Mouse (Mus musculus) left cerebral cortex, postnatal 25 days (tissue): Measurements from ENCODE around the gene Hes2. TPM values are rescaled to one million over a fixed set of nuclear protein-coding genes. Genes with fewer than 3 reads are reported as not detected.

Experiments
- DNase-seq, 2 experiments: peaks; one replicate each; pipeline ENCODE4 v3.0.0; 2022; ENCODE audit warnings: low spot score in 2 of 2, mixed read lengths in 1 of 2
- intact Hi-C: fragments of 180-260 bp; cut with DNase I; formaldehyde crosslinking; loops from one replicate; pipeline ENCODE4 v1.15.1; 2025
- total RNA-seq, 2 experiments: library from RNA; stranded (reverse); gene quantifications; 2 replicates each; pipeline ENCODE4 v1.2.3; 2021

Hes2 gene
- total RNA-seq, 2 experiments from 2014 or later: not detected

DNA sequence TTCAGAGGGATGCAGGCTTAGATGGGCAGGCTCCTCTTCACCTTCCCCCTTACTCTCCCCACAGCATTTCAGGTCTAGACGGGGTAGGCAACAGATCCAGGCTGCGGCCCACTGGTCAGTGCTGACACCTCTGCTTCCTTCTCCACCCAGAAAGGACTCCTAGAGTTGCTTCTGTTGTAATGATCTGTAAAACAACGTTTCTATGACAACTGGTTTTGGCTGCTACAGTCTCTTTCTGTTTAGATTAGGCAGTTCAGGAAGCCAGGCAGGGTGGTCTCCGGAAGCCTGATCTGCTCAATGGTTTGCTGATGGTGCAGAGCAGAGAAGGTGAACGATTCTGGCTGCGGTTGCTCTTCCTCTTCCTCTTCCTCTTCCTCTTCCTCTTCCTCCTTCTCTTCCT lies 42.8 kb downstream of the Hes2 start:
- DNase-seq: no peak
- intact Hi-C loops: no loop called here

DNA sequence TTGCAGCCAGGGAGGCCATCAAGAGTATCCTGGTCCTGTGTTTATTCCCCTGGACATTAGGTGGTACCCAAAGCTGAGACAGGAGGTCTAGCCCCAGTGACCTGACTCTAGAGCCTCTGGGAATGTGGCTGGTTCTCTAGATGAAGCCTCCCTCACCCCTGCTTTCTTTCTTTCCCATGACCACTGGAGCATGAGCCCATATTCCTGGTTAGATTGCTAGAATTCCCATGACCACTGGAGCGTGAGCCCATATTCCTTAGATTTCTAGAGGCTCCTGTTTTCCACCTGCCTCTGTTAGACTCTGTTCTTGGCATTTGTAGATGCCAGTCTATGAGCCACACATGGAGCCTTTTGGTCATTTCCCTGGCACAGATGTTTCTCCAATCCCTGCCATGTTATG lies 43.8 kb downstream of the Hes2 start:
- intact Hi-C loops: no loop called here
- DNase-seq: no peak

DNA sequence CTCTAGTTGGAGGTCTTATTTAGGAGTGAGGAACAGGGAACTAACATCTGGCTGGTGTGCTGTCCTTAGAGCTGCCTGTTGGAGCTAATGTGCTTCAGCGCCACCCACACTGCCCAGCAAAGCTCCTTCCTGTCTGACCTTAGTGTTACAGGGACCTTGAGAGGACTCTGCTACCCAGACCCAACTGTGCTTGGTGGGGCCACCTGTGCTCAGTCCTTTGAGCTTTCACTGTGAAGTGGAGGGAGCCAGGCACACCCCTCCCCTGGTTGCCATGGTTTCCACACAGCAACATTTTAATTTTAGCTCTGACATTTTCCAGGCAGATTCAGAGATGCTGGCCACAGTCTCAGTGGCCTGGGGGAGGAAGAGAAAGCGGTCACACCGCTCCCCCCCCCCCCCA lies 44.2 kb downstream of the Hes2 start:
- peak; percentile 65 to 91 for DNase-seq
- intact Hi-C loops: no loop called here

DNA sequence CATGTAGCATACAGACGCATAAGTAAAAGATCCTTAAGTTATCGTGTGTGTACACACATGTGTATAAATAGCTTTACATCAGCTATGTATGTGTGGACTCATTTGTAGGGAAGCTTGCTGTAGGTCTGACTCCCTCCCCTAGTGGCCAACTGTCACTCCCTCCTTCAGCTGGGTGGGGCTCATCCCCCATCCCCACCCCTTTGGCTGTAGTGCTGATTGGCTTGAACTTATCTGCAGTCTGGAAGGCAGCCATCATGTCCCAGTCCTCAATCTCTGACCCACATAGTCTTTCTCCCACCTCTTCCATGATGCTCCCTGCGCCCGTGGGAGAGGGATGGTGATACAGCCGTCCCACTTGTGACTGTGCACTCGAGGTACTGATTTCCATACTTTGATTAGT lies 46.0 kb downstream of the Hes2 start:
- intact Hi-C loops: no loop called here

DNA sequence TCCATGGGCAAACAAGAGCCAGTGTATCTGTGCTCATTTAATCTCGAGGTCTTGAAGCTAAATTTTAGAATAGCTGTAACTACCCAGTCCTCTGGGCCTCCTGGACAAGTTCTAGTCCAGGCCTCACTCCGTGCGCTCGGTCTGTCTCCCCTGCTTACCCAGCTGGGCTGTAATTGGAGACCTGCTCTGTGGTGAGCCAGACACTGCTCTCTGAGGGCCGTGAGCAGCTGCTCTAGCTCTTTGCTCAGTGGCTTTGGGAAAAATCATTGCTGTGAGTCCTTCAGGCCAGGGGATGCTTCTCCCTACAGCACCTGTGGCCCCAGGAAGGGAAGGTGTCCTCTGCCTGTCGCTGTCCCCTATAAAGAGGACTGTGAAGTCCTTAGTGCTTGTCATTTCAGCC lies 47.5 kb downstream of the Hes2 start:
- intact Hi-C loops: no loop called here
- DNase-seq: no peak

More for the DNA sequence above, 46.0 kb downstream of the Hes2 start:
- no peak for DNase-seq

DNA sequence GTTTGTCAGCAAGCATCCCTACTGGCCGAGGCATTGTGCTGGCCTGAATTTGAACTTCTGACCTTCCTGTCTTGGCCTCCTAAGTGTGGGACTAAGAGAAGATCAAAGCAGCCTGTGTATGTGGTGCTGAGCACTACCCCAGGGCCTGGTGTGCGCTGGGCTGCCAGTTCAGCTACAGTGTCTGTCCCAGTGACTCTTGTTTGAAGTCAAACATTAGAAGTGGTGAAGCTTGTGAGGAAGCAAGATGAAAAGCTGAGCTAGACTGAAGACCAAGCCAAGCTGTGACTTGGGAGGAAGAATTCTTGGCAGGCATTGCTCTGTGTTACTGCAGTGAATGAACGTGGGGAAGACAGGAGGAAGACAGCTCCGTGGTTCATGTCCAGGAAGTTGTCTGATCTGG lies 51.0 kb downstream of the Hes2 start:
- intact Hi-C loops: no loop called here
- DNase-seq: no peak

Other genes with a start within 250 kb of the Hes2 start
- 10 to 100 TPM; 61.6 to 62.3 TPM for gene Dnajc11, start 225.2 kb upstream of the Hes2 start, total RNA-seq
- 10 to 100 TPM; 16.5 to 20.4 TPM for gene Thap3, start 169.9 kb upstream of the Hes2 start, total RNA-seq
- 10 to 100 TPM; 13.1 to 13.9 TPM for gene Phf13, start 162.6 kb upstream of the Hes2 start, total RNA-seq
- 10 to 100 TPM; 13.5 to 16.4 TPM for gene Klhl21, start 150.1 kb upstream of the Hes2 start, total RNA-seq
- 10 to 100 TPM; 13.6 to 15.5 TPM for gene Zbtb48, start 131.2 kb upstream of the Hes2 start, total RNA-seq
- under 1 TPM; 0.37 to 0.76 TPM for gene Tas1r1, start 120.3 kb upstream of the Hes2 start, total RNA-seq
- 10 to 100 TPM; 16.5 to 18.8 TPM for gene Nol9, start 119.5 kb upstream of the Hes2 start, total RNA-seq
- gene Plekhg5, start 86.4 kb upstream of the Hes2 start, total RNA-seq: 10 to 100 TPM; 72.1 to 93.5 TPM
- gene Tnfrsf25, start 42.9 kb upstream of the Hes2 start, total RNA-seq: 10 to 100 TPM; 13.5 to 18.0 TPM
- gene Espn, start 6.5 kb upstream of the Hes2 start, total RNA-seq: 1 to 10 TPM in 1 of 2 experiments, under 1 TPM in 1; 0.73 to 1.2 TPM
- 100 to 1,000 TPM; 308 to 337 TPM for gene Acot7, start 19.3 kb downstream of the Hes2 start, total RNA-seq
- gene Gpr153, start 115.4 kb downstream of the Hes2 start, total RNA-seq: 10 to 100 TPM; 26.8 to 37.1 TPM
- gene Hes3, start 132.8 kb downstream of the Hes2 start, total RNA-seq: under 1 TPM; 0.30 to 0.37 TPM
- 10 to 100 TPM; 50.9 to 56.7 TPM for gene Icmt, start 138.4 kb downstream of the Hes2 start, total RNA-seq
- 10 to 100 TPM in 1 of 2 experiments, 1 to 10 TPM in 1; 8.7 to 11.1 TPM for gene Rnf207, start 160.1 kb downstream of the Hes2 start, total RNA-seq
- gene Rpl22, start 166.9 kb downstream of the Hes2 start, total RNA-seq: 100 to 1,000 TPM; 160 TPM
- gene Chd5, start 179.8 kb downstream of the Hes2 start, total RNA-seq: 100 to 1,000 TPM; 180 to 181 TPM